In genomic region chr3:97227259-97228005, GRCm38 (mm10) we compare ENCODE assay signal across 8 mouse cellular contexts.
A peak's percentile ranks its signal among the peaks of the same experiment; 100 is the strongest.
DNase-seq lines count a peak whose midpoint lies in the region; TF ChIP-seq lines count a peak whose summit lies in the region.

No protein-coding gene starts in this region.

- peak; percentile 31 for TF ChIP-seq CTCF in gastrocnemius, adult 2 months (IDR thresholded peaks at IDR 0.05)

- peaks cover 31% of the 10 kb centered on the region for H3K4me1 ChIP-seq in megakaryocyte, embryonic 14.5 days

- H3K4me3 ChIP-seq in gastrocnemius, adult 2 months = peak overlapping the region; percentile 95
- H3K4me3 ChIP-seq in megakaryocyte, embryonic 14.5 days (replicated peaks) = peak overlapping the region; percentile 93

- H3K27ac ChIP-seq in gastrocnemius, adult 2 months = peak overlapping the region; percentile 93

- DNase-seq in WW6 (ENCODE audit: low read depth, low spot score) = peak; percentile 71
- DNase-seq in cerebellum, postnatal 4 days (ENCODE audit: low spot score in 2 of 2) = peak; percentile 89 to 93
- peak; percentile 97 for DNase-seq in gastrocnemius, adult 2 months
- peak; percentile 60 for DNase-seq in hindlimb bud, embryonic 11.5 days (ENCODE audit: extremely low spot score, low read depth, low spot score)
- peak; percentile 85 to 94 for DNase-seq in left cerebral cortex, adult 8-10 months (ENCODE audit: low spot score in 2 of 2)
- peak; percentile 97 for DNase-seq in right cerebral cortex, postnatal 10 days (ENCODE audit: low spot score in 2 of 2)
- peak; percentile 88 for DNase-seq in urinary bladder, postnatal 25 days (ENCODE audit: low spot score)

- intact Hi-C loops in gastrocnemius, adult 2 months (cut with DNase I) = loop anchor here (1.0 to 5.0 kb wide), 2 partner anchors 70 kb away; partner anchors contain the start of genes Acp6 and Bcl9

- no peaks in the 10 kb centered on the region for H3K27me3 ChIP-seq in megakaryocyte, embryonic 14.5 days (replicated peaks)

- H3K9me3 ChIP-seq in megakaryocyte, embryonic 14.5 days = no peaks in the 10 kb centered on the region

- H3K36me3 ChIP-seq in megakaryocyte, embryonic 14.5 days (replicated peaks; ENCODE audit: low read length) = peaks cover 11% of the 10 kb centered on the region

Comparison
In these comparisons a context has a peak if more than half of its experiments do, and no peak if none do; other contexts are left out.
1. Peak in every context shown above with its lines: DNase-seq, H3K4me3 ChIP-seq and H3K27ac ChIP-seq.